Mouse (Mus musculus) CH12.LX (cell line): ENCODE results near the gene Atp8b4.

Experiments
- CTCF ChIP-seq, 2 experiments: IDR thresholded peaks in 1 of 2; conservative IDR thresholded peaks in 1 of 2; 2 replicates each; pipeline ENCODE4 v1.5.1; 2011 to 2012; ENCODE audit warnings: low read depth in 2 of 2, low read length in 2 of 2, improper control_type of control experiment in 1 of 2, inconsistent platforms in 1 of 2, mild to moderate bottlenecking in 1 of 2, moderate library complexity in 1 of 2
- ELF1 ChIP-seq: IDR thresholded peaks from 2 replicates; pipeline ENCODE4 v1.6.1; 2014; ENCODE audit warnings: low read depth, mild to moderate bottlenecking, inconsistent platforms, low read length, improper control_type of control experiment
- EP300 ChIP-seq: IDR thresholded peaks from 2 replicates; pipeline ENCODE4 v1.6.1; 2011; ENCODE audit warnings: low read length, improper control_type of control experiment
- HCFC1 ChIP-seq: IDR thresholded peaks from 2 replicates; pipeline ENCODE4 v1.6.1; 2012; ENCODE audit warnings: low read depth, mild to moderate bottlenecking, inconsistent platforms, low read length, improper control_type of control experiment
- IRF4 ChIP-seq: IDR thresholded peaks from 2 replicates; pipeline ENCODE4 v1.6.1; 2014; ENCODE audit warnings: low read depth, mild to moderate bottlenecking, inconsistent platforms, low read length, improper control_type of control experiment
- JUND ChIP-seq: conservative IDR thresholded peaks from 2 replicates; pipeline ENCODE4 v1.6.1; 2011; ENCODE audit warnings: low read depth, low read length, improper control_type of control experiment
- PAX5 ChIP-seq: IDR thresholded peaks from 2 replicates; pipeline ENCODE4 v1.6.1; 2012; ENCODE audit warnings: low read length, inconsistent platforms, mixed read lengths
- POLR2A ChIP-seq: IDR thresholded peaks from 2 replicates; pipeline ENCODE4 v1.6.1; 2011; ENCODE audit warnings: low read depth, mild to moderate bottlenecking, improper control_type of control experiment, low read length
- SMC3 ChIP-seq: IDR thresholded peaks from 2 replicates; pipeline ENCODE4 v1.6.1; 2011; ENCODE audit warnings: low read depth, low read length, improper control_type of control experiment

DNA sequence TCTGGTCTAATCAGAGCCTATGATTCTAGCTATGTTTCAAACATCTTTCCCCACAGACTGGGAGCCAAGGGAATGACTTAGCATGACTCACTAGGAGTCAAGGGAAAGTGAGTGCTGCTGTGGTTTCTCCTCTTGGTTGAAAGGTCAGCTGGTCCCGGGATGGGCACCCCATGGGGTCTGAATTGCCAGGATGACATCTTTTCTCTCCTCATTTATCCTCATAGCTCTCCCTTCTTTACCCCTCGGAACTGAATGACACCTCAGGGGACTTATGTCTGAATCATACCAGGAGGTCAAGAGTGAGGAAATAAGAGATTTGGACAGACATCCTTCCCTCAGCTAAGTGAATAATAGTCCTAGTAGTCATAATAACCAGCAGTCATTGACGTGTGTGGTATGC lies 197.2 kb downstream of the Atp8b4 start:
- TF ChIP-seq HCFC1 (no peak), EP300 (no peak), POLR2A (no peak), CTCF (conservative IDR thresholded peaks at IDR 0.05 in 1 of 2, IDR thresholded peaks at IDR 0.05 in 1 of 2; ENCODE audit: low read depth in 2 of 2, low read length in 2 of 2) (no peak), PAX5 (no peak), JUND (no peak), ELF1 (no peak), SMC3 (no peak), IRF4 (no peak)
